21 mouse cellular contexts compared by ENCODE assay signal in the genomic region with DNA sequence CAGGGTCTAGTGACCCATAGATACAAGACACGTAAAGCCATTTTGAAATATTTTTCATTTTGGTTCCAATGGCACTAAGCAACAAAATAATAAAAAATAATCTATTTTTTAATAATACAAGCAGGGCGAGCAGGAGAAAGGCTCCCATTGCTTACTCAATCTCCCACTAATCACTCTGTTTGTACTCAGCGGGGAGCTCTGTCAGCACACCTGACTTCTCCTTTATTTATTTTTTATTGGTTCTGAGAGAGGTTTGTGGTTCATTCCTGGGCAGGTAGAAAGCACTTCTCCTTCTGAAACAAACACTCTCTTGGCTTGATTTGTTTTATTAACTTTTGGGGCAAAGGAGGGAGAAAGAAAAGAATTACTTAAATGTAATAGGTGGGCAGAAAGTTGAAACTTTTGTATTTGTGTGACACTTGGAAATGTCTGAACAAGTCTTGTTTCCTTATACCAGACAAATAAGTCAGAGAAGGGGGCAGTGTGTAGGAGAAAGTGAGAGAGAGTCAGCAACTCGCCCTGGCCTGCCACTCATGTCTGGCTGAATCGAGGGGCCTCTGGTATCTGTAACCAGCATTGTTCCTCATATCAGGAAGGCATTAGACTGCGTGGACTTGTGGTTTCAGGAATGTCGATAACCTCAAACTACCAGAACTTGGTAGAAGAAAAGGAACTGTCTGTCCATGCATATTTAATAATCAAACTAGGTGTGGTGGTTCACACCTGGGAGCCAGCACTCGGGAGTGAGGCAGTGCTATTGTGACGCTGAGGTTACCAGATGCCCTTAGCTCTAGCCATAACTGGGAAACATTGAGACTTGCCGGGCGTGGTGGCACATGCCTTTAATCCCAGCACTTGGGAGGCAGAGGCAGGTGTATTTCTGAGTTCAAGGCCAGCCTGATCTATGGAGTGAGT.
DNase-seq lines count a peak whose midpoint lies in the region; ATAC-seq and TF ChIP-seq lines count a peak whose summit lies in the region.
"Had no signal": no experiment of that assay in that cellular context is flagged by ENCODE, and none has a peak within 500 bp of the region (broad histone marks: within the 10 kb centered on the region; RNA-seq: fewer than 3 reads in every experiment).

No protein-coding gene starts in this region.

- no peaks in the 10 kb centered on the region for H3K4me1 ChIP-seq in heart, embryonic 12.5 days (replicated peaks)
- no peaks in the 10 kb centered on the region for H3K4me1 ChIP-seq in lung, adult 2 months (ENCODE audit: control insufficient read depth, insufficient read depth, low read length)
- no peaks in the 10 kb centered on the region for H3K4me1 ChIP-seq in stomach, embryonic 15.5 days
- no peaks in the 10 kb centered on the region for H3K4me1 ChIP-seq in hindbrain, embryonic 10.5 days (replicated peaks)
- H3K4me1 ChIP-seq: embryonic facial prominence, embryonic 12.5 days; forebrain, embryonic 15.5 days; heart, embryonic 10.5 days; heart, embryonic 15.5 days had no signal

- ATAC-seq in heart, embryonic 12.5 days (ENCODE audit: insufficient number of reproducible peaks, low FRiP score), result no peak
- ATAC-seq in stomach, embryonic 15.5 days (ENCODE audit: insufficient read depth, low FRiP score, low read depth), result peak; percentile 86
- ATAC-seq: CD4-positive, CD25-positive, alpha-beta regulatory T cell, adult 4 months; forebrain, embryonic 15.5 days had no signal

- no peak overlapping the region for H3K4me2 ChIP-seq in heart, embryonic 12.5 days
- H3K4me2 ChIP-seq in stomach, embryonic 15.5 days, result no peak overlapping the region
- H3K4me2 ChIP-seq: embryonic facial prominence, embryonic 12.5 days; forebrain, embryonic 15.5 days; heart, embryonic 15.5 days; hindbrain, embryonic 14.5 days had no signal

- WGBS in heart, embryonic 12.5 days, result 68% methylated on average over 11 of the region's 11 CpGs
- WGBS in lung, adult 2 months, result 74% methylated on average over 11 of the region's 11 CpGs
- 61% methylated on average over 11 of the region's 11 CpGs for WGBS in stomach, embryonic 15.5 days
- WGBS in hindbrain, embryonic 10.5 days, result 90% methylated on average over 11 of the region's 11 CpGs

- no peak overlapping the region for H3K4me3 ChIP-seq in heart, embryonic 12.5 days
- no peak overlapping the region for H3K4me3 ChIP-seq in lung, adult 2 months (replicated peaks; ENCODE audit: extremely low read depth, low read depth, low read length)
- no peak overlapping the region for H3K4me3 ChIP-seq in stomach, embryonic 15.5 days (replicated peaks)
- H3K4me3 ChIP-seq in hindbrain, embryonic 10.5 days, result no peak overlapping the region
- H3K4me3 ChIP-seq: embryonic facial prominence, embryonic 12.5 days; forebrain, embryonic 15.5 days; heart, embryonic 10.5 days; heart, embryonic 15.5 days had no signal

- peak; percentile 21 for DNase-seq in heart, adult 11 months
- peak; percentile 11 for DNase-seq in lung, postnatal 25 days (ENCODE audit: low spot score)
- DNase-seq in lung, adult 2 months, result no peak
- DNase-seq in cerebellum, postnatal 36 days, result no peak
- DNase-seq in hindbrain, embryonic 10.5 days (ENCODE audit: low spot score), result no peak
- DNase-seq: adrenal gland, adult 2 months; adrenal gland, postnatal 25 days; B cell, adult 2 months; cerebellum, adult 8-10 months; cerebellum, postnatal 14 days; gastrocnemius, postnatal 36 days; heart, adult 18-20 months; heart, postnatal 14 days had no signal

- no peaks in the 10 kb centered on the region; the same call in 1 of the 2 replicates for H3K9me3 ChIP-seq in heart, embryonic 12.5 days (replicated peaks)
- H3K9me3 ChIP-seq in stomach, embryonic 15.5 days, result no peaks in the 10 kb centered on the region
- H3K9me3 ChIP-seq in hindbrain, embryonic 10.5 days, result no peaks in the 10 kb centered on the region
- H3K9me3 ChIP-seq: embryonic facial prominence, embryonic 12.5 days; forebrain, embryonic 15.5 days; heart, embryonic 10.5 days; heart, embryonic 15.5 days had no signal

- no peaks in the 10 kb centered on the region for H3K27me3 ChIP-seq in heart, embryonic 12.5 days (replicated peaks)
- no peaks in the 10 kb centered on the region for H3K27me3 ChIP-seq in stomach, embryonic 15.5 days (replicated peaks)
- H3K27me3 ChIP-seq in hindbrain, embryonic 10.5 days (ENCODE audit: insufficient read depth, poor library complexity, severe bottlenecking), result no peaks in the 10 kb centered on the region
- H3K27me3 ChIP-seq: embryonic facial prominence, embryonic 12.5 days; forebrain, embryonic 15.5 days; heart, embryonic 15.5 days had no signal

- H3K36me3 ChIP-seq in heart, embryonic 12.5 days, result no peaks in the 10 kb centered on the region
- no peaks in the 10 kb centered on the region for H3K36me3 ChIP-seq in stomach, embryonic 15.5 days
- no peaks in the 10 kb centered on the region for H3K36me3 ChIP-seq in hindbrain, embryonic 10.5 days
- H3K36me3 ChIP-seq: embryonic facial prominence, embryonic 12.5 days; forebrain, embryonic 15.5 days; heart, embryonic 10.5 days; heart, embryonic 15.5 days had no signal

- no peak for TF ChIP-seq CTCF in lung, adult 2 months (IDR thresholded peaks at IDR 0.05; ENCODE audit: insufficient read depth, low read length)

- no peak overlapping the region for H3K9ac ChIP-seq in heart, embryonic 12.5 days
- H3K9ac ChIP-seq in stomach, embryonic 15.5 days, result no peak overlapping the region
- H3K9ac ChIP-seq: embryonic facial prominence, embryonic 12.5 days; forebrain, embryonic 15.5 days; heart, embryonic 15.5 days; hindbrain, embryonic 14.5 days had no signal

- H3K27ac ChIP-seq in heart, embryonic 12.5 days (ENCODE audit: poor library complexity, severe bottlenecking), result no peak overlapping the region
- no peak overlapping the region; the same call in 1 of the 2 replicates for H3K27ac ChIP-seq in stomach, embryonic 15.5 days
- no peak overlapping the region for H3K27ac ChIP-seq in hindbrain, embryonic 10.5 days
- H3K27ac ChIP-seq: embryonic facial prominence, embryonic 12.5 days; forebrain, embryonic 15.5 days; heart, embryonic 10.5 days; heart, embryonic 15.5 days; hindbrain, embryonic 14.5 days had no signal

- TF ChIP-seq POLR2A in lung, adult 2 months (IDR thresholded peaks at IDR 0.05; ENCODE audit: borderline replicate concordance, extremely low read depth, low read depth, low read length), result no peak

Comparison
In these comparisons a context has a peak if more than half of its experiments do, and no peak if none do; other contexts are left out.
1. DNase-seq: peak in heart, adult 11 months (single experiment) and lung, postnatal 25 days (single experiment); none in lung, adult 2 months (single experiment), cerebellum, postnatal 36 days (0 of 2) and hindbrain, embryonic 10.5 days (single experiment).